Mouse (Mus musculus) G1E (cell line): Measurements from ENCODE around the gene Zfp292. TPM values are rescaled to one million over a fixed set of nuclear protein-coding genes. Genes with fewer than 3 reads are reported as not detected.

ENCODE experiments used
- ATAC-seq: 2 replicates; pipeline ENCODE4 v1.8.0; 2016; ENCODE audit warnings: mild to moderate bottlenecking; ENCODE audit not compliant: insufficient number of reproducible peaks, poor library complexity, low FRiP score, severe bottlenecking; ENCODE audit errors: extremely low read depth
- DNase-seq: peaks from one replicate; pipeline ENCODE4 v3.0.0; 2012; ENCODE audit warnings: low spot score
- H3K27me3 ChIP-seq: 2 replicates; pipeline ENCODE4 v1.6.1; 2012; ENCODE audit warnings: mild to moderate bottlenecking, low read length, inconsistent platforms; ENCODE audit not compliant: insufficient read depth
- H3K36me3 ChIP-seq: replicated peaks from 2 replicates; pipeline ENCODE3; 2012; ENCODE audit warnings: mild to moderate bottlenecking, inconsistent platforms
- H3K4me1 ChIP-seq: 2 replicates; pipeline ENCODE4 v1.6.1; 2012; ENCODE audit warnings: low read depth, low read length, inconsistent platforms, mixed read lengths; ENCODE audit not compliant: insufficient read depth
- H3K4me3 ChIP-seq: 2 replicates; pipeline ENCODE4 v1.5.1; 2012; ENCODE audit warnings: low read depth, mild to moderate bottlenecking, inconsistent platforms, low read length, moderate library complexity, mixed read lengths
- H3K9me3 ChIP-seq: replicated peaks from 2 replicates; pipeline ENCODE4 v1.6.1; 2012; ENCODE audit warnings: inconsistent platforms
- CTCF ChIP-seq: IDR thresholded peaks from 2 replicates; pipeline ENCODE4 v1.5.1; 2012; ENCODE audit warnings: low read depth, low read length, inconsistent platforms, mixed read lengths
- GATA1 ChIP-seq: IDR thresholded peaks from 2 replicates; pipeline ENCODE4 v1.6.1; 2012; ENCODE audit warnings: borderline replicate concordance, low read length, inconsistent platforms, mixed read lengths
- GATA2 ChIP-seq: IDR thresholded peaks from 2 replicates; pipeline ENCODE4 v1.6.1; 2012; ENCODE audit warnings: low read depth, low read length, inconsistent platforms, borderline replicate concordance
- POLR2AphosphoS5 ChIP-seq: IDR thresholded peaks from 2 replicates; pipeline ENCODE4 v1.6.1; 2012; ENCODE audit warnings: low read depth, low read length, inconsistent platforms; ENCODE audit not compliant: insufficient replicate concordance
- TAL1 ChIP-seq: conservative IDR thresholded peaks from 2 replicates; pipeline ENCODE4 v1.6.1; 2012; ENCODE audit warnings: low read depth, low read length, inconsistent platforms, mixed read lengths
- polyA plus RNA-seq: library from polyadenylated mRNA; stranded (reverse); fragments of >175 nt; gene quantifications from 2 replicates; pipeline ENCODE4 v1.2.3, GENCODE M21; 2012
- total RNA-seq, 2 experiments: library from RNA; stranded (forward) in 1 of 2; stranded (reverse) in 1 of 2; fragments of 200-1000 nt in 1 of 2; fragments of >200 nt in 1 of 2; fragmentation: Nextera tagmentation in 1 of 2; gene quantifications; 2 replicates each; pipeline ENCODE4 v1.2.3; 2014 to 2017

Gene Zfp292
- total and polyA plus RNA-seq, 3 experiments, result 1.8 to 102 (median 77.5) TPM

DNA sequence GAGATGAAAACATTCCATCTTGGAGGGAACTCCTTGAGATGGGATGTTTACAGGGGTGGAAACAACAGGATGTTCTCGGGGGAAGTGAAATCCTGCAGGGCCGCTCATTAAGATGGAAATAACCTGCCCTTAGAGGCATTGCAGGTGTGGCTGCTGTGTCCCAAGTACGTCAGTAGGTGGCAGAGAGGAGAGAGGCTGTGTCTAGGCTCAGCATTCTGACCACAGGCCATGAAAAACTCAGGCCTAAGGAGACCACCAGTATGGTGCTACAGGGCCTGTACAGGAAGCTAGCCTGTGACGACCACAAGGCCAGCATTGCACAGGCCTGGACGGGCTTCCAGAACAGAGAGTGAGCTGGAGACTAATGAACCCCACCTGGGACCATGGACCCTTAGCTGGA is 97.9 kb downstream of the Zfp292 start:
- H3K4me3 ChIP-seq, result no peak overlapping the region
- DNase-seq (no peak), ATAC-seq (no peak)
- no peaks in the 10 kb centered on the region for H3K36me3 ChIP-seq
- TF ChIP-seq TAL1, result no peak
- peaks cover 2% of the 10 kb centered on the region; the same call in 1 of the 2 replicates for H3K9me3 ChIP-seq
- H3K4me1 ChIP-seq, result peaks cover 15% of the 10 kb centered on the region
- peaks cover 34% of the 10 kb centered on the region for H3K27me3 ChIP-seq

GRCm38 (mm10) chr4:34782730-34783129 is 100.0 kb downstream of the Zfp292 start:
- ATAC-seq, result no peak

GRCm38 (mm10) chr4:34777677-34778527 is 104.9 kb downstream of the Zfp292 start, which contains the start of gene Smim8:
TSS of gene Smim8 (minus strand) at chr4:34778423.
- Histone ChIP-seq H3K27me3 (no peaks in the 10 kb centered on the region), H3K4me1 (peaks cover 37% of the 10 kb centered on the region), H3K4me3 (peak within 1 kb of the TSS; percentile 74), H3K36me3 (peaks cover 8% of the 10 kb centered on the region), H3K9me3 (no peaks in the 10 kb centered on the region)
- peak; percentile 73 for DNase-seq
- no peak for TF ChIP-seq TAL1
- TF ChIP-seq GATA2, result no peak
- TF ChIP-seq CTCF, result peak; percentile 35; the same call in 1 of the 2 replicates
- TF ChIP-seq GATA1, result no peak
- peak; percentile 82 for ATAC-seq

More at GRCm38 (mm10) chr4:34782730-34783129, 100.0 kb downstream of the Zfp292 start:
- H3K36me3 ChIP-seq, result no peaks in the 10 kb centered on the region
- TF ChIP-seq POLR2AphosphoS5, result no peak
- no peak for TF ChIP-seq GATA1
- TF ChIP-seq CTCF, result no peak
- no peak for TF ChIP-seq TAL1
- no peak for TF ChIP-seq GATA2
- peaks cover 18% of the 10 kb centered on the region for H3K4me1 ChIP-seq
- H3K27me3 ChIP-seq, result peaks cover 21% of the 10 kb centered on the region
- DNase-seq, result peak; percentile 12
- H3K9me3 ChIP-seq, result peaks cover 2% of the 10 kb centered on the region; the same call in 1 of the 2 replicates
- no peak overlapping the region for H3K4me3 ChIP-seq

GRCm38 (mm10) chr4:34771652-34772371 is 110.9 kb downstream of the Zfp292 start:
- Histone ChIP-seq H3K36me3 (peaks cover 42% of the 10 kb centered on the region), H3K4me3 (no peak overlapping the region), H3K4me1 (peaks cover 17% of the 10 kb centered on the region), H3K9me3 (no peaks in the 10 kb centered on the region), H3K27me3 (no peaks in the 10 kb centered on the region)
- no peak for TF ChIP-seq GATA1
- no peak for TF ChIP-seq POLR2AphosphoS5
- TF ChIP-seq CTCF, result no peak
- no peak for TF ChIP-seq GATA2
- TF ChIP-seq TAL1, result no peak
- DNase-seq (no peak), ATAC-seq (no peak)

DNA sequence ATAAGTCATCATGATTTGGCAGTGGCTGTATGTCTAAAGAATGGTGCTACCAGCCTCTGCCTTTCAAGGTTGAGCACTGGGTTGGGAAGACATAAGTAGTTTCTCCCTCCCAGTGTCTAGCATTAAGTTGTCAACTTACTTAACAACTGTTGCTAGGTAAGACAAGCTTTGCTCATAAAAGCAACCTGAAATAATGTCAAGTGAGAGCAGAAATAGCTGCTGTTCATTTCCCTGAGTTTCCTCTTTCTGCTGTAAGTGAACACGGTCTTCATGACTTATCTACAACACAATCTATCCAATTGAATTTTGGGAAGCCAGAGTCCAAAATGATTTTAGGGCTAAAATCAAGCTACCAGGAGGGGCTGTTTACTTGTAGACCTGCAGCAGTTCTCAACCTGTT is 126.6 kb downstream of the Zfp292 start, which contains the start of gene Gm136:
TSS of gene Gm136 (minus strand) at position 101 of the 400 bp plus-strand sequence.
- H3K9me3 ChIP-seq, result no peaks in the 10 kb centered on the region
- H3K27me3 ChIP-seq, result peaks cover 16% of the 10 kb centered on the region
- no peak for ATAC-seq
- H3K36me3 ChIP-seq, result no peaks in the 10 kb centered on the region
- no peaks in the 10 kb centered on the region for H3K4me1 ChIP-seq
- TF ChIP-seq GATA2 (no peak), TAL1 (no peak), POLR2AphosphoS5 (no peak), CTCF (no peak), GATA1 (no peak)
- no peak for DNase-seq
- no peak within 1 kb of the TSS for H3K4me3 ChIP-seq

Other genes starting within 250 kb of the Zfp292 start
- gene Slc35a1, start 195.5 kb downstream of the Zfp292 start, total RNA-seq (2014; fragmentation: Nextera tagmentation), result 41.2 and 73.2 TPM in 2 replicates
- 41.5 and 52.6 TPM in 2 replicates for gene Slc35a1, start 195.5 kb downstream of the Zfp292 start, total RNA-seq (2017)
- 4.0 and 4.7 TPM in 2 replicates for gene Slc35a1, start 195.5 kb downstream of the Zfp292 start, polyA plus RNA-seq
- not detected in 2 replicates for gene Cfap206, start 152.8 kb downstream of the Zfp292 start, total RNA-seq (2014; fragmentation: Nextera tagmentation)
- 0.11 TPM in 1 of 2 replicates, not detected in the other for gene Cfap206, start 152.8 kb downstream of the Zfp292 start, total RNA-seq (2017)
- gene Cfap206, start 152.8 kb downstream of the Zfp292 start, polyA plus RNA-seq, result not detected in 2 replicates
- not detected in 2 replicates for gene Gm136, start 126.7 kb downstream of the Zfp292 start, total RNA-seq (2014; fragmentation: Nextera tagmentation)
- 0.17 TPM in 1 of 2 replicates, not detected in the other for gene Gm136, start 126.7 kb downstream of the Zfp292 start, total RNA-seq (2017)
- not detected in 2 replicates for gene Gm136, start 126.7 kb downstream of the Zfp292 start, polyA plus RNA-seq
- 41.4 and 43.7 TPM in 2 replicates for gene Smim8, start 104.5 kb downstream of the Zfp292 start, total RNA-seq (2014; fragmentation: Nextera tagmentation)
- 66.0 and 92.9 TPM in 2 replicates for gene Smim8, start 104.5 kb downstream of the Zfp292 start, total RNA-seq (2017)
- 17.0 and 27.0 TPM in 2 replicates for gene Smim8, start 104.5 kb downstream of the Zfp292 start, polyA plus RNA-seq
- gene Cga, start 10.8 kb upstream of the Zfp292 start, total RNA-seq (2014; fragmentation: Nextera tagmentation), result not detected in 2 replicates
- gene Cga, start 10.8 kb upstream of the Zfp292 start, total RNA-seq (2017), result not detected in 2 replicates
- not detected in 2 replicates for gene Cga, start 10.8 kb upstream of the Zfp292 start, polyA plus RNA-seq